Mouse (Mus musculus) gastrocnemius, postnatal 25 days (tissue): ENCODE data around the gene Rpl9-ps1. TPM values are rescaled to one million over a fixed set of nuclear protein-coding genes. Genes with fewer than 3 reads are reported as not detected.

Source experiments
- DNase-seq: peaks from one replicate; pipeline ENCODE4 v3.0.0; 2022
- total RNA-seq, 2 experiments: library from RNA; stranded (reverse); gene quantifications; 1 replicate in 1 of 2; 2 replicates in 1 of 2; pipeline ENCODE4 v1.2.3; 2021

Rpl9-ps1 gene
- total RNA-seq, 2 experiments from 2014 or later: not detected

DNA sequence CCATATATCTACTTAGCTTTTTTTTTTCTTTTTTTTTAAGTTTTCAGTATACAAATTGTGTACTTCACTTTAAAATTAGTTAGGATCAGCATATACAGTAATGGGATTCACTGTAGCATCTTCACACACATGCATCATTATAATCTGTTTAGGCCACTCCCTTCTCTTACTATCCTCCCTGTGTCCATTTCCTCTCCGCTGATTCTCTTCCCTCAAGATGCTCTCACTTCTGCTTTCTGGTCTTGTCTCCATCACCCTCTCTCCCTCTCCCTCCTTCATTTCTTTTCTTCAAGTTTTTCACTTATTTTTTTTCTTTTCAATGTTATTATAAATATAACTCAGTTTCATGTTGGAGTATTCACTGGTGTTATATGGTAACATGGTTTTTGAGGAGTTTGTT lies 26.4 kb downstream of the Rpl9-ps1 start:
- DNase-seq: no peak

DNA sequence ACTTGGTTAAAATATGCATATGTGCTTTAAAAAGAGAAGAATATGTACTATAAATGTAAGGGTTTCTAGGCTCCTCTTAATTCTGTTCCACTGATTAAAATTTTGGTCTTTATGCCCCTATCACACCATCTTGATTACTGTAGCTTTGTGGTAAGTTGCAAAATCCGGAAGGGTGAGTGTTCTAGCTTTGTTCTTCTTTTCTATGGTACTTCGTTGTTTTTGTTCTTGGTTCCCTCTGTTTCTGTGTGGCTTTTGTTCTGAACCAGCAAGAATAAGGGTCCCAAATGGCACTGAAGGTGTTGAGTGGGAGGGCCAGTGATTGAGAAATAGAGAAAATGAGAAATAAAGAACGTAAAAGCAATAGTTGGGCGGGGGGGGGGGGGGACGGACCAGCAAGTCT lies 27.2 kb downstream of the Rpl9-ps1 start:
- DNase-seq: no peak

DNA sequence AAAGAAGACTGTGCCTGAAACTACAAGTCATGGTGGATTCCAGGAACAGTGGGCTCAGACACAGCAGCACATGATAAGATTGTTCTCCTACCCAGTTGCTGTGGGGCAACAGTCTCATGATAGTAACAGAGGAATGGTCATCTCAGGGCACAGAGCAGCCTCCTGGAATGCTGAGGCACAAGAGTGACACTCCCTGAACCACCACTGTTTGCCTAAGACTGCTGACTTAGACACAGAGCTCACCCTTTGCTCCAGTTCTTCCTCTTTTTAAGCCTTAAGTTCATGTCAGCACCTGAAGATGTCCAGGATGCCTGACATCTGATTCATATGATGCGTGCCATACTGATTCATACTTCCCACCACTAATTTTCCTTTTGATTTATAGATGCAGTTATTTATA lies 28.8 kb downstream of the Rpl9-ps1 start:
- DNase-seq: no peak

DNA sequence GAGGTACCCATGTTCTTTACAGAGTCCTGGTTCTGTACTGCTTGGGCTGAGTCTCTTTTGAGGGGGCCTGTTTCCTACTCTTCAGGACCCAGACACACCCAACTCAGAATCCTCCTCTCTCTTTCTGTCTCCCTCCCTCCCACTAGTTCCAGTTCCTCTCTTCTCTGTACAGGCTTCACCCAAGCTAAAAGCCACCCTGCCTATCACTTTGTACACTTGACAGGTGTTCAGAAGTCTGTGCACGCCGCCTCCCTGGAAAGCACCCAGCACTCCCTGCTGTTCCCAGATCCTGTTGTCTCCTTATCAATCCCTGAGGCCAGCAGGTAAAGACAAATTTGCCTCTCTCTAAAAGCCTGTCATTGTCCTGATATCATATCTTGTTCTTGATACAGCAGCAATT lies 34.5 kb downstream of the Rpl9-ps1 start:
- DNase-seq: no peak

DNA sequence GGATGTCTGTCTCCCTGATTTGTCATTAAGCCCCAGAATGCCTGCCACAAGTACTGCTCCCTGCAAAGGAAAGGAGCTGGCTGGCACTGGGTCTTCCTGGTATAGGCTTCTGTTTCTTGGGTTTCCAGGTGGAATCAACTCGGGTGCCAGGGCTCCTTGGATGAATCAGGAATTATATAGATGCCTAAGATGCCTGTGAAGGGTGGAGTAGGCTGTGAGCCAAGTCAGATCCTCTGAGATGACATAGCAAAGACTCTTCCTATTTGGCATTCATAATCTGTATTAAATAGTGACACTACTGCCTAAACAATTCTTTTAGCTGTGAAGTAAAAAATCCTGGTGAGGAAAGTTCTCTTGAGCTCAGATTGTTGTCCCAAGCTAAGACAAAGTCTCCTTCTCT lies 39.0 kb downstream of the Rpl9-ps1 start:
- no peak for DNase-seq

DNA sequence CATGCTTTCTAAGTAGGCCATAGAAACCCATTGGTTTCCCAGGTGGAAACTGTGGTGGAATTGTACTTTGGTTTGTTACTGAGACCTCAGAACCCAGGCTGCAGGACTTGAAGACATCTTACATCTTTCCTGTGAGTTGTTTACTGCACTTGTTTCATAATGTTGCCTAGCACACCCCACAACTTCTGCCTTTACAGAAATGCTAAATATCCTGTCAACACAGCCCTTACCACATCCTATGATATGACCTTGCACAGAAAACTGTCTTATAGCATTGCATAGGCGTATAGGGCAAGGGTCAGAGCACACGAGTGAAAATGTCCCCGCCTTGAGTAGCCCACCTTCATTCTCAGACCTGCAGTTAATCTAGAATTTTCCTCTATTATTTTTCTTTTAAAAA lies 39.9 kb downstream of the Rpl9-ps1 start:
- no peak for DNase-seq

DNA sequence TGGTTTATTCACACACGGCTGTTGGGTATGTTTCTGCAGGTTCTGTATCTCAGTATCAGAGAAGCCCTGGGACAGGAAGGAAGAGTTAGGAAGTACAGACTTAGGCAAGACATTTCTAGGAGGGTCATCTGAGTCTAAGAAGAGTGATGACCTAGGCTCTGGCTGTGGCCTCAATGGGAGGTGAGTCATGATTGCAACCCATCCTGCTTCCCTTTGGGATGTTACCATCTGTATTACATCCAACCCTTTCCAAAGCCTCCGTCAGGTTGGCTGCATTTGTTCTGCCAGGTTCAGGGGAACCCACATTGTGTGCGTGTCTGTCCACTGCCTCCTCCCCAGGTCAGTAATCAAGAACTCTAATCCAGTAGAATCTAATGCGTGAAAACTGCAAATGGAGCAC lies 40.7 kb downstream of the Rpl9-ps1 start:
- no peak for DNase-seq

DNA sequence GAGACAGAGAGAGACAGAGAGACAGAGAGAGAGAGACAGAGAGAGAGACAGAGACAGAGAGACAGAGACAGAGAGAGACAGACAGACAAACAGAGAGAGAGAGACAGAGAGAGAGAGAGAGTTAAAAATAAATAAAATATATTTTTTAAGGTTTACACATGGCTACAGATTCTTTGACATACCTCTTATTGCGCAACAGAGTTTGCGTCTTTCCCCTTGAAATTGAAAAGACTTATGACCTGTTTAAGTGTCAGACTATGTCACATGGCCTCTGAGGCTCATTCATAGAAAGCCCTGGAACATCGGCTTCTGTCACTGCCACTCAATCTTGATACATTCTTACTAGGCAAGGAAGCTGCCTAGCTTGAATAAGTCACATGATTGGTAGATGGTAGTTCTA lies 42.0 kb downstream of the Rpl9-ps1 start:
- DNase-seq: no peak

DNA sequence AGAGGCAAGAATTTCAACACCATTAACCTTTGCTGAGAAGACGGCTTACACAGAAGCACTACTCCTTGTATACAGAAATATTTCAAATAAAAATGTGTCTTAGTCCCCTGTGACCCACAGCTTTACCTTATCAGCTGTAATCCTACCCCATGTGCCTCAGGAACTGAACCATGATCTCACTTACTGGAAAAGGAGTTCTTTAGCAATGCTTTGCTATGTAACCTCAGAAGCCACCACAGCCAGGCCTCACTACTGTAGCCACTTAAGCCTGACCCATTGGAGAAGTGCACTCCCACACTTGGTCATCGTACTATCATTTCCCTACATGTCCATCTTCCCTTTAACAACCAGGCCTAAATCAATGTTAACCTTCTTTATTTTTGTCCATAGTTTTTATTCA lies 44.8 kb downstream of the Rpl9-ps1 start:
- DNase-seq: no peak

DNA sequence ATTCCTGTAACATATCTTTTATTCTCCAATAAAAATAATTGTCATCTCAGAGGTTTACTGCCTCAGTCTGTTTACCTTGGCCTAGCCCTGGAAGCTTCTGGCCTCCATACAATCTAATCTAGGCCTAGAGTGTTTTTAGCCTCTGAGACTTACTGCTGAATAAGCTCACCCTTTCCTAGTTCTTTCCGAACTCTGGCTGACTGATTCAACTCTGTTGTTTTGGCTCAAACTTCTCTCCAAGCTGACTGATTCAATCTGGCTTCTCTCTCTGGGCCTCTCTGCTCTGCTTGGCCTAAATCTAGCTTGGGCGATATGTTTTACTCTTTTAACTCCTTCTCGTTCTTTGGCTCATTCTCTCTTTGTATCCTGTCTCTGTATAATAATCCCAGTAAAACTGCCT lies 46.4 kb downstream of the Rpl9-ps1 start:
- DNase-seq: no peak

DNA sequence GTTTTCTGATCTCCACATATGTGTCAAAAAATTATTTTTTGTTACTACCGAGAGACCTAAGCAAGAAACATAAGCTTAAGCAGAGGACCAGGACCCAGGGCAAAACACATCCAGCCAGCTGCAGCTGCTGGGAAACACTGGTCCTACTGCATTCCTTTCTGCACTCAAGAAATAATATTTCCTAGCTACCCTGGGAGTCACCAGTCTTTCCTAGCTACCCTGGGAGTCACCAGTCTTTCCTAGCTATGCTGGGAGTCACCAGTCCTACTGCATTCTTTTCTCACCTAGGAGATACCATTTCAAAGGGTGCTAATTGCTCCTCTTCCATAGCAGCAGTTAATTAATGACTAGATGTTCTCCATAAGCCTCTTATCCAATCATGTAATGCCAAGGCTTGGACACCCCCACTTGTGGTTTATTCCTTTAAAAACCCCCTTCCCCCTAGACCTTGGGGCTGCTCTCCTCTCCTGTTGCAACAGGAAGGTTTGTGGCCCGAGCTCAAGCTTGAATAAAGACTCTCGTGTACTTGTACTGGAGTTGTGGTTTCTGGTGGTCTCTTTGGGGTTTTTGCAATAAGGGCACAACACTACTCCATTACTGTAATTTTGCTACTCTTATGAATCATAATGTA lies 47.1 kb downstream of the Rpl9-ps1 start:
- DNase-seq: no peak

DNA sequence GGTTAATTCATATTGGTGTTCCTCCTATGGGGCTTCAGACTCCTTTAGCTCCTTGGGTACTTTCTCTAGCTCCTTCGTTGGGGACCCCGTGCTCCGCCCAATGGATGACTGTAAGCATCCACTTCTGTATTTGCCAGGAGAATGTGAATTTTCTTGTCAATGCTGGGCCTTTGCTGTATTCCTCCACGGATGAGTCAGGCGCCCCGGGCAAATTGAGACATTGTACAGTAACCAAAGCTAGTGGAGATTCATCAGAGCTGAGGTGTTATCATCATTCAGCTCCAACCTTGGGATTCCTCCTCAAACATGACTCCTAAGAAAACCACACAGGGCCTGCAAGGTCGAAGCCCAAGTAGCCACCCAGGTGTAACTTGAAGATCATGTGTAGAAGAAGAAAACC lies 47.6 kb downstream of the Rpl9-ps1 start:
- no peak for DNase-seq

DNA sequence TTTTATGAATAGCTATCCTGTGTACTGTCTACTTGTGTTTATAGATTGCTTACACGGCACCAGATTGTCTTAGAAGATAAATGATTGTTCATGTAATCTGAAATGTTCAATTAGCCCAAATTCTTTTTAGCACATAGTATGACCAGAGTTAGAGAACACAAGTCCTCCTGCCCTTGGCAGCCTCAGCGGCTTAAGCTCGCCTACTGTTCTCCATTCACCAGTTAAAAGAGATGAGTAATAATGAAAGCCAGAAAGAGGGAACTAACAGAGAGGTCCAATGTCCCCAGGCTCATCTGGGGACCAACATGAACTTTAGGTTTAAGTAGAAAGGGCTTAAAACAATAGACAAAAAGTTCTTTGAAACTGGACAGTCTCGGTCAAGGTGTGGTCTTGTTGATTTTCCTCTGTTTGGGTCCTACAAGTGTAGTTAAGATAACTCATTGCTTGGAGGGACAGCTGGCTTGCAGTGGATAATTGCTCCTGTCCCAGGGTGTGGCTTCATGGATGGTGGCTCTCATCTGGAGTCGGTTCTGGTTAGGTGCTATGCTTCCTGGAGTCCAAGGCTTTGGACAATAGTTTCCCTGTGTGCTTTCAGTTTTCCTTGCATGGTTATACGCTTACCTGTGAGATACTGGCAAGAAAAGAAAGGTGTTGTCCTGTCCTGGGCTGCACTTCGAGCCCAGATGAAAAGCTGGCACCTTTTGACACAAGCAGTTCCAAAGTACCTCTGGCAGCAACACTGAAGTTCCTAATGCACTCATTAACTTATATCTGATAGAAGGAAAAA lies 49.6 kb downstream of the Rpl9-ps1 start:
- DNase-seq: no peak

Other genes starting within 250 kb of the Rpl9-ps1 start
- gene Rasl10b, start 236.5 kb downstream of the Rpl9-ps1 start, total RNA-seq: under 1 TPM; 0.32 to 0.59 TPM
- gene Gas2l2, start 216.2 kb downstream of the Rpl9-ps1 start, total RNA-seq: not detected
- not detected for gene 1700020L24Rik, start 207.9 kb downstream of the Rpl9-ps1 start, total RNA-seq
- 1 to 10 TPM; 2.5 to 4.5 TPM for gene Mmp28, start 182.6 kb downstream of the Rpl9-ps1 start, total RNA-seq
- 10 to 100 TPM; 20.2 to 24.3 TPM for gene Taf15, start 172.5 kb downstream of the Rpl9-ps1 start, total RNA-seq
- gene Heatr9, start 123.4 kb downstream of the Rpl9-ps1 start, total RNA-seq: not detected
- not detected for gene Ccl5, start 115.1 kb downstream of the Rpl9-ps1 start, total RNA-seq
- gene Ccl9, start 67.0 kb downstream of the Rpl9-ps1 start, total RNA-seq: 1 to 10 TPM; 4.0 to 5.0 TPM
- gene Ccl6, start 52.5 kb downstream of the Rpl9-ps1 start, total RNA-seq: 1 to 10 TPM; 4.7 to 8.4 TPM
- gene Ccl3, start 3.7 kb upstream of the Rpl9-ps1 start, total RNA-seq: not detected
- not detected for gene Ccl4, start 17.0 kb upstream of the Rpl9-ps1 start, total RNA-seq
- 1 to 10 TPM; 1.2 to 1.9 TPM for gene Wfdc17, start 58.4 kb upstream of the Rpl9-ps1 start, total RNA-seq
- gene Wfdc18, start 63.4 kb upstream of the Rpl9-ps1 start, total RNA-seq: not detected
- 1 to 10 TPM in 1 of 2 experiments, not detected in 1; 3.4 TPM for gene Wfdc21, start 101.3 kb upstream of the Rpl9-ps1 start, total RNA-seq
- 1 to 10 TPM; 6.4 to 7.4 TPM for gene Heatr6, start 108.1 kb upstream of the Rpl9-ps1 start, total RNA-seq
- gene Hnf1b, start 204.4 kb upstream of the Rpl9-ps1 start, total RNA-seq: not detected